Mouse (Mus musculus) hindbrain, embryonic 15.5 days (tissue): ENCODE results near the gene Fuca1. TPM values are rescaled to one million over a fixed set of nuclear protein-coding genes. Genes with fewer than 3 reads are reported as not detected.

Experiments used
- ATAC-seq: fragments of 200-750 bp; cut with Nextera tagmentation; 2 replicates; pipeline ENCODE4 v1.8.0; 2017; ENCODE audit warnings: low read depth, moderate number of reproducible peaks, moderate TSS enrichment; ENCODE audit not compliant: low FRiP score
- H3K27ac ChIP-seq: fragments of 300-500 bp; sonication (generic); replicated peaks from 2 replicates; pipeline ENCODE4 v1.5.1; 2015; ENCODE audit warnings: mild to moderate bottlenecking, inconsistent platforms
- H3K27me3 ChIP-seq: fragments of 300-500 bp; sonication (generic); 2 replicates; pipeline ENCODE4 v1.6.1; 2015; ENCODE audit warnings: control low read depth, inconsistent platforms
- H3K36me3 ChIP-seq: fragments of 300-500 bp; sonication (generic); 2 replicates; pipeline ENCODE4 v1.6.1; 2015; ENCODE audit warnings: control low read depth, inconsistent platforms
- H3K4me1 ChIP-seq: fragments of 300-500 bp; sonication (generic); replicated peaks from 2 replicates; pipeline ENCODE4 v1.6.1; 2015; ENCODE audit warnings: control low read depth, inconsistent platforms
- H3K4me2 ChIP-seq: fragments of 300-500 bp; sonication (generic); 2 replicates; pipeline ENCODE4 v1.6.1; 2015; ENCODE audit warnings: moderate library complexity, mild to moderate bottlenecking, inconsistent platforms
- H3K4me3 ChIP-seq: fragments of 300-500 bp; sonication (generic); 2 replicates; pipeline ENCODE4 v1.5.1; 2015; ENCODE audit warnings: mild to moderate bottlenecking, inconsistent platforms
- H3K9ac ChIP-seq: fragments of 300-500 bp; sonication (generic); 2 replicates; pipeline ENCODE4 v1.6.1; 2015; ENCODE audit warnings: inconsistent platforms
- H3K9me3 ChIP-seq: fragments of 300-500 bp; sonication (generic); 2 replicates; pipeline ENCODE4 v1.6.1; 2016; ENCODE audit warnings: control low read depth, inconsistent platforms
- WGBS: fragments of 180-500 bp; shearing (Covaris S2); methylation state at CpG from one replicate; pipeline ENCODE4 v1.1.7; 2015; 5-methylcytosine and 5-hydroxymethylcytosine counted together
- polyA plus RNA-seq: library from polyadenylated mRNA; unstranded; fragments of >200 nt; fragmentation: Nextera tagmentation; extraction: Ambion mirVana; gene quantifications from 2 replicates; pipeline ENCODE4 v1.2.1, GENCODE M21; 2015

Fuca1 gene
- polyA plus RNA-seq, 1 experiment from 2014 or later: 72.8 TPM

- WGBS: 95% methylated on average over 8 of the region's 8 CpGs
- no peak overlapping the region for H3K27ac ChIP-seq
- no peaks in the 10 kb centered on the region for H3K9me3 ChIP-seq
- H3K9ac ChIP-seq: no peak overlapping the region
- no peak for ATAC-seq
- peaks cover 16% of the 10 kb centered on the region for H3K36me3 ChIP-seq
- H3K4me2 ChIP-seq: 0 out of 2 replicates have a peak overlapping the region, but pooled peaks have one; percentile 84
- H3K4me3 ChIP-seq: no peak overlapping the region
- no peaks in the 10 kb centered on the region for H3K27me3 ChIP-seq
- H3K4me1 ChIP-seq: peaks cover 24% of the 10 kb centered on the region
These were observed 27.6 kb downstream of the Fuca1 start for GRCm38 (mm10) chr4:135948142-135948541.

GRCm38 (mm10) chr4:135949475-135949874 is 28.9 kb downstream of the Fuca1 start:
- Histone ChIP-seq H3K4me3 (no peak overlapping the region), H3K4me1 (peaks cover 24% of the 10 kb centered on the region), H3K4me2 (no peak overlapping the region), H3K9me3 (no peaks in the 10 kb centered on the region), H3K27ac (no peak overlapping the region), H3K36me3 (peaks cover 16% of the 10 kb centered on the region), H3K9ac (no peak overlapping the region), H3K27me3 (no peaks in the 10 kb centered on the region)
- WGBS: 84% methylated on average over 10 of the region's 10 CpGs
- ATAC-seq: no peak

GRCm38 (mm10) chr4:135949911-135950310 is 29.4 kb downstream of the Fuca1 start:
- 58% methylated on average over 6 of the region's 6 CpGs for WGBS
- no peak overlapping the region for H3K27ac ChIP-seq
- H3K9me3 ChIP-seq: no peaks in the 10 kb centered on the region
- H3K9ac ChIP-seq: no peak overlapping the region
- no peaks in the 10 kb centered on the region for H3K27me3 ChIP-seq
- no peak overlapping the region for H3K4me2 ChIP-seq
- H3K4me1 ChIP-seq: peaks cover 24% of the 10 kb centered on the region
- H3K36me3 ChIP-seq: peaks cover 18% of the 10 kb centered on the region
- no peak overlapping the region for H3K4me3 ChIP-seq
- ATAC-seq: no peak

DNA sequence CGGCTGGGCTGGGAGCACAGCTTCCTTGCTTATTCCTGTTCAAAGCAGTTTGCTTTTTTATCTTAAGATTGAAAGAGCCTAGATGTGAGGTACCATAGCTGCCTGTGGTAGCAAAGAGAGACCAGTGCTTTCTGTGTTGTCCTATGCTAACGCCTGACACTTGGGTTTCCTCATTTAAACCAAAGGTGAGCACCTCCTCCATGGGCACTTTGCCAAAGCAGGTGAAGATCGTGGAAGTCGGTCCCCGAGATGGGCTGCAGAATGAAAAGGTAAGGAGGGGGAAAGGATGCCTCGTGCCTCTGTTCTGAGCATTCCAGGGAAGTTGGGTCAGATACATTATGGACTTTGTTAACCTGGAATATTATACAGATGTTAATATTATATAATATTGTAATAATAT is 29.8 kb downstream of the Fuca1 start:
- WGBS: 91% methylated on average over 6 of the region's 6 CpGs
- Histone ChIP-seq H3K4me3 (no peak overlapping the region), H3K4me2 (no peak overlapping the region), H3K27ac (no peak overlapping the region), H3K9ac (no peak overlapping the region), H3K36me3 (peaks cover 21% of the 10 kb centered on the region), H3K9me3 (no peaks in the 10 kb centered on the region), H3K4me1 (peaks cover 24% of the 10 kb centered on the region), H3K27me3 (no peaks in the 10 kb centered on the region)
- no peak for ATAC-seq

DNA sequence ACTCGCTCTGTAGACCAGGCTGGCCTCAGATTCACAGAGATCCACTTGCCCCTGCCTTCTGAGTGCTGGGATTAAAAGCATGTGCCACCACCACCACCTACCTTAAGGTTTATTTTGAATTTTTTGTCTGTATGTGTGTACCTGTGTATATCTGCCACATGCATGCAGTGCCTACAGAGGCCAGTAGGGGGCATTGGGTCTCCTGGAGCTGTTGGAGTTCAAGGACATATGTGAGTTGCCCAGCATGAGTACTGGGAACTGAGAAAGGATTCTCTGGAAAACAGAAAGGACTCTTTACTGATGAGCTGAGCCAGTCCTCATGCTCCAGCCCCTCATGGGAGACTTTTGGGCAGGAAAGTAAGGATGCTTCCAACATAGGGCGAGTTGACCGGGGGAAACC is 31.0 kb downstream of the Fuca1 start:
- no peak overlapping the region for H3K9ac ChIP-seq
- peaks cover 27% of the 10 kb centered on the region for H3K36me3 ChIP-seq
- peaks cover 20% of the 10 kb centered on the region for H3K4me1 ChIP-seq
- 91% methylated on average over 3 of the region's 3 CpGs for WGBS
- no peak overlapping the region for H3K4me3 ChIP-seq
- no peak for ATAC-seq
- no peaks in the 10 kb centered on the region for H3K9me3 ChIP-seq
- no peak overlapping the region for H3K27ac ChIP-seq
- H3K27me3 ChIP-seq: no peaks in the 10 kb centered on the region
- H3K4me2 ChIP-seq: no peak overlapping the region

- no peak for ATAC-seq
- Histone ChIP-seq H3K4me3 (no peak overlapping the region), H3K36me3 (peaks cover 31% of the 10 kb centered on the region), H3K4me2 (no peak overlapping the region), H3K9me3 (no peaks in the 10 kb centered on the region), H3K4me1 (peaks cover 6% of the 10 kb centered on the region), H3K27ac (no peak overlapping the region), H3K27me3 (no peaks in the 10 kb centered on the region), H3K9ac (no peak overlapping the region)
- WGBS: 95% methylated on average over 3 of the region's 3 CpGs
These were observed 32.6 kb downstream of the Fuca1 start for GRCm38 (mm10) chr4:135953179-135953578.

DNA sequence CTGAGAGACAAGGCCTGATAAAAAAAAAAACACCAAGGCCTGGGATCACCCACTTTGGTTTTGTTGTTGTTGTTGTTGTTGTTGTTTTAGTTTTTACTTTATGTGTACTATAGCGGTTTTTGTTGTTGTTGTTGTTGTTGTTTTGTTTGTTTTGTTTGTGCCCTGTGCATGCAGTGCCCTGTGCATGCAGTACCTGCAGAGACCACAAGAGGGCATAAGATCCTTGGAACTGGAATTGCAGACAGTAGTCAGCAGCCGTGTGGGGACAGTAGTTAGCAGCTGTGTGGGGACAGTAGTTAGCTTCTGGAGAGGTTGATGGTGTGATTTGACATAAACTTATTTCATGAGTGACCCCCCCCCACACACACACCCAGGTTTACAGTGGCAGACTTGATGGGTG is 33.7 kb downstream of the Fuca1 start:
- no peak for ATAC-seq
- no peak overlapping the region for H3K4me3 ChIP-seq
- WGBS: 13% methylated on average over 2 of the region's 2 CpGs
- no peak overlapping the region for H3K9ac ChIP-seq
- peaks cover 37% of the 10 kb centered on the region for H3K36me3 ChIP-seq
- H3K4me1 ChIP-seq: no peaks in the 10 kb centered on the region; the same call in 1 of the 2 replicates
- no peak overlapping the region for H3K27ac ChIP-seq
- no peaks in the 10 kb centered on the region for H3K9me3 ChIP-seq
- H3K4me2 ChIP-seq: no peak overlapping the region
- no peaks in the 10 kb centered on the region for H3K27me3 ChIP-seq

DNA sequence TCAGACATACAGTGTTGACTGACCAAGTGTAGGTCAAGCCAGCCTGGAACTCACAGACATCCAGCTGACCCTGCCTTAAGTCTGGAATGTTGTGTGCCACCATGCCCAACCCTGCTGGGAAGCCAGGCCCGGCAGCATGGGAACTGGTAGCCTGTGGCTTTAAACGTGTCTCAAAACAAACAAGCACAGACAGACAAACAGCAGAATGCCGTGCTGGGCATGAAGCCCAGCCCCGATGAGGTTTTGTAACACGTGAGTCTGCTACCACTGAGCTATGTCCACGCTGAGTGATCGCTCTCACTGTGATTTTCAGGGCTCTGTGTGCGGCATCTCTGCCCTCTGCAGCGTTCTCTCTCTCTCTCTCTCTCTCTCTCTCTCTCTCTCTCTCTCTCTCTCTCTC is 35.4 kb downstream of the Fuca1 start:
- no peaks in the 10 kb centered on the region for H3K4me1 ChIP-seq
- no peaks in the 10 kb centered on the region for H3K27me3 ChIP-seq
- H3K4me3 ChIP-seq: no peak overlapping the region
- 79% methylated on average over 7 of the region's 9 CpGs for WGBS
- no peak for ATAC-seq
- H3K27ac ChIP-seq: no peak overlapping the region
- H3K9me3 ChIP-seq: no peaks in the 10 kb centered on the region
- H3K9ac ChIP-seq: no peak overlapping the region
- H3K4me2 ChIP-seq: no peak overlapping the region
- peaks cover 49% of the 10 kb centered on the region for H3K36me3 ChIP-seq

- H3K9ac ChIP-seq: no peak overlapping the region
These were observed 37.8 kb downstream of the Fuca1 start for GRCm38 (mm10) chr4:135958354-135958753.

GRCm38 (mm10) chr4:135960717-135961116 is 40.2 kb downstream of the Fuca1 start:
- WGBS: 20% methylated on average over 5 of the region's 5 CpGs
- Histone ChIP-seq H3K9ac (no peak overlapping the region), H3K4me3 (no peak overlapping the region), H3K36me3 (peaks cover 36% of the 10 kb centered on the region), H3K4me1 (peaks cover 21% of the 10 kb centered on the region), H3K4me2 (no peak overlapping the region), H3K27me3 (no peaks in the 10 kb centered on the region), H3K9me3 (no peaks in the 10 kb centered on the region), H3K27ac (no peak overlapping the region)
- no peak for ATAC-seq

More at GRCm38 (mm10) chr4:135958354-135958753, 37.8 kb downstream of the Fuca1 start:
- Histone ChIP-seq H3K4me2 (no peak overlapping the region), H3K27ac (no peak overlapping the region), H3K4me1 (peaks cover 7% of the 10 kb centered on the region), H3K36me3 (peaks cover 44% of the 10 kb centered on the region), H3K4me3 (no peak overlapping the region), H3K27me3 (no peaks in the 10 kb centered on the region), H3K9me3 (no peaks in the 10 kb centered on the region)
- 68% methylated on average over 8 of the region's 8 CpGs for WGBS
- ATAC-seq: no peak

DNA sequence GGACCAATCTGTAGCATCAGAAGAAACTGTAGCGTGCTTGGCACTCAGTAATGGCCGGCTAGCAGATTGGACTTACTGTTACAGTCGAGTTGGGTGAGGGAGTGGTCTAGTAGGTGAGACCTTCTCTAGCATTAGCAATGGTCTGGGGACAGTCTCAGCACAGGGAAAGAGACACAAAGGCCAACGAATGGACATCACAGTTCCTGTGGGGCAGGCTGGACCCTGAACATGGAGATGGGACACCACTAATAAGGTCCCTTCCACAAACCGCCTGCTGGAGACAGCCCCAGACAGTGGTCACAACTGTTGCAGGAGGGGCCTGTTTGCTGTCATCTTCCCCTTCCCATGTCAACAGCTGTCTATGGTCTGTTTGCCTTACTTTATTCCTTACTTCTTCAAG is 41.2 kb downstream of the Fuca1 start:
- no peak overlapping the region for H3K9ac ChIP-seq
- 91% methylated on average over 5 of the region's 5 CpGs for WGBS
- no peaks in the 10 kb centered on the region for H3K27me3 ChIP-seq
- peaks cover 21% of the 10 kb centered on the region for H3K4me1 ChIP-seq
- no peak overlapping the region for H3K4me2 ChIP-seq
- H3K36me3 ChIP-seq: peaks cover 39% of the 10 kb centered on the region
- H3K27ac ChIP-seq: no peak overlapping the region
- no peaks in the 10 kb centered on the region for H3K9me3 ChIP-seq
- no peak overlapping the region for H3K4me3 ChIP-seq
- ATAC-seq: no peak

DNA sequence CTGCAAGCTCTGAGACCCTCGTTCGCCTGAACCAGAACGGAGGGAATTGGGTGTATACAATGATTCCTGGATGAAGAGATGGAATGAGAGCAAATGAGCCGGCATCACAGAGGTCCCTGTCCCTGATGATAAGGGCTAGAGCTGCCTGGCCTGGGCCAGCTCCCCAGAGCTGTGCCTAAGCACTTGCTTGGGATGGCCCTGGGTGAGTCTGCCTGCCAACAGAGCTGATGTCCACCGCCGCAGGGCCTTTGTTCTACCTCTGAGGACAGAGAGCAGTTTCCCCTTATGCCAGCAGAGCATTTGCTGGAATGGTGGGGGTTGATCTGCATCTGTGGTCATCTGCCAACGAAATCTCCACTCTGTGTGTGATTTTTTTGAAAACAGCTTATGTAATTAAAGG is 41.7 kb downstream of the Fuca1 start:
- H3K27ac ChIP-seq: no peak overlapping the region
- no peak for ATAC-seq
- no peaks in the 10 kb centered on the region for H3K9me3 ChIP-seq
- H3K4me2 ChIP-seq: peak overlapping the region; percentile 89; the same call in 1 of the 2 replicates
- 89% methylated on average over 7 of the region's 7 CpGs for WGBS
- no peak overlapping the region for H3K4me3 ChIP-seq
- H3K4me1 ChIP-seq: peaks cover 21% of the 10 kb centered on the region
- no peaks in the 10 kb centered on the region for H3K27me3 ChIP-seq
- no peak overlapping the region for H3K9ac ChIP-seq
- H3K36me3 ChIP-seq: peaks cover 43% of the 10 kb centered on the region

DNA sequence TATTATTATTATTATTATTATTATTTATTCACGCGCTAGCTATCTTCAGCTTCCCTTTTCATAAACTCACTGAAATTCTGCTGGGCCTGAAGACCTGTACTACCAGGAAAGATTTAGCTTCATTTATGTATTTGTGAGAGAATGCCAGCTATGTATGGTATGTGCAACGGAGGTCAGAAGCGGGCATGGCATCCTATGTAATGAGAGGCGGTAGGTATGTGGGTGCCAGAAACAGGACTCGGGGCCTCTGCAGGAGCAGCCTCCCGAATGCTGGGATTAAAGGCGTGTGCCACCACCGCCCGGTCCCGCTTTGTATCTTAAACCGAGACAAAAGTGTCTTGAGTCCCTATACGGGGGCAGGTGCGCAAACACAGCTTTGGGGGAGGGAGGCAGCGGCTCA is 42.4 kb downstream of the Fuca1 start:
- ATAC-seq: no peak

More for the DNA sequence above, 42.4 kb downstream of the Fuca1 start:
- H3K36me3 ChIP-seq: peaks cover 46% of the 10 kb centered on the region
- no peaks in the 10 kb centered on the region for H3K27me3 ChIP-seq
- peaks cover 21% of the 10 kb centered on the region for H3K4me1 ChIP-seq
- H3K4me2 ChIP-seq: peak overlapping the region; percentile 89
- peak overlapping the region; percentile 93 for H3K27ac ChIP-seq
- peak overlapping the region; percentile 76 for H3K4me3 ChIP-seq
- H3K9ac ChIP-seq: peak overlapping the region; percentile 76
- 7% methylated on average over 15 of the region's 15 CpGs for WGBS
- H3K9me3 ChIP-seq: no peaks in the 10 kb centered on the region
